8 mouse cellular contexts compared by ENCODE assay signal in genomic region chr11:75467512-75468215, GRCm38 (mm10). TPM values are rescaled to one million over a fixed set of nuclear protein-coding genes. Genes with fewer than 3 reads are reported as not detected.
DNase-seq lines count a peak whose midpoint lies in the region; ATAC-seq lines count a peak whose summit lies in the region.

No protein-coding gene starts in this region.

- H3K9ac ChIP-seq in forebrain, embryonic 16.5 days (replicated peaks; ENCODE audit: low read depth, low read length) = peak overlapping the region; percentile 41; the same call in 1 of the 2 replicates
- peak overlapping the region; percentile 61 for H3K9ac ChIP-seq in limb, embryonic 11.5 days (ENCODE audit: low read length)
- H3K9ac ChIP-seq in stomach, embryonic 14.5 days (replicated peaks; ENCODE audit: low read depth, low read length) = peak overlapping the region; percentile 61

- H3K4me3 ChIP-seq in forebrain, embryonic 16.5 days (replicated peaks; ENCODE audit: low read length) = peak overlapping the region; percentile 19
- peak overlapping the region; percentile 59 for H3K4me3 ChIP-seq in hindbrain, embryonic 10.5 days
- H3K4me3 ChIP-seq in limb, embryonic 11.5 days (ENCODE audit: low read depth, low read length) = peak overlapping the region; percentile 36
- peak overlapping the region; percentile 46 for H3K4me3 ChIP-seq in stomach, embryonic 14.5 days (ENCODE audit: low read depth, low read length)

- peak overlapping the region; percentile 46 for H3K4me2 ChIP-seq in forebrain, embryonic 16.5 days (ENCODE audit: low read length)
- H3K4me2 ChIP-seq in limb, embryonic 11.5 days (ENCODE audit: low read depth, severe bottlenecking) = peak overlapping the region; percentile 62
- H3K4me2 ChIP-seq in stomach, embryonic 14.5 days (replicated peaks; ENCODE audit: low read depth, low read length) = peak overlapping the region; percentile 78

- peaks cover 8% of the 10 kb centered on the region for H3K36me3 ChIP-seq in forebrain, embryonic 16.5 days (ENCODE audit: control insufficient read depth, insufficient read depth)
- peaks cover 16% of the 10 kb centered on the region for H3K36me3 ChIP-seq in hindbrain, embryonic 10.5 days
- peaks cover 3% of the 10 kb centered on the region; the same call in 1 of the 2 replicates for H3K36me3 ChIP-seq in limb, embryonic 11.5 days (ENCODE audit: control insufficient read depth, insufficient read depth, low read length)
- H3K36me3 ChIP-seq in stomach, embryonic 14.5 days (ENCODE audit: control insufficient read depth, insufficient read depth, low read length) = peaks cover 4% of the 10 kb centered on the region; the same call in 1 of the 2 replicates

- no peak for ATAC-seq in forebrain, embryonic 16.5 days
- ATAC-seq in limb, embryonic 11.5 days (ENCODE audit: insufficient number of reproducible peaks, low FRiP score, low TSS enrichment, low read depth) = no peak
- peak; percentile 78 for ATAC-seq in megakaryocyte-erythroid progenitor cell, adult 5-6 weeks (replicated peaks; ENCODE audit: low FRiP score, low TSS enrichment, poor library complexity, severe bottlenecking)
- peak; percentile 80 for ATAC-seq in stomach, embryonic 14.5 days (ENCODE audit: insufficient number of reproducible peaks, insufficient read depth, low FRiP score, low read depth)

- H3K27me3 ChIP-seq in forebrain, embryonic 16.5 days (replicated peaks; ENCODE audit: control insufficient read depth, insufficient read depth, low read length) = 0 out of 2 replicates have a peak, but pooled peaks cover 4% of the 10 kb centered on the region
- H3K27me3 ChIP-seq in hindbrain, embryonic 10.5 days (ENCODE audit: insufficient read depth, poor library complexity, severe bottlenecking) = peaks cover 3% of the 10 kb centered on the region; the same call in 1 of the 2 replicates
- no peaks in the 10 kb centered on the region for H3K27me3 ChIP-seq in limb, embryonic 11.5 days (ENCODE audit: control insufficient read depth, insufficient read depth, low read length)
- no peaks in the 10 kb centered on the region for H3K27me3 ChIP-seq in stomach, embryonic 14.5 days (ENCODE audit: control insufficient read depth, insufficient read depth, low read length)

- no peak overlapping the region for H3K27ac ChIP-seq in forebrain, embryonic 16.5 days (ENCODE audit: low read length)
- H3K27ac ChIP-seq in hindbrain, embryonic 10.5 days = peak overlapping the region; percentile 83
- no peak overlapping the region; the same call in 1 of the 2 replicates for H3K27ac ChIP-seq in limb, embryonic 11.5 days (replicated peaks; ENCODE audit: low read depth, low read length)
- no peak overlapping the region for H3K27ac ChIP-seq in stomach, embryonic 14.5 days (ENCODE audit: low read length)

- H3K9me3 ChIP-seq in forebrain, embryonic 16.5 days (ENCODE audit: control insufficient read depth, low read length) = peaks cover 4% of the 10 kb centered on the region
- peaks cover 4% of the 10 kb centered on the region for H3K9me3 ChIP-seq in hindbrain, embryonic 10.5 days
- H3K9me3 ChIP-seq in limb, embryonic 11.5 days (ENCODE audit: control insufficient read depth, low read length) = no peaks in the 10 kb centered on the region
- H3K9me3 ChIP-seq in stomach, embryonic 14.5 days (ENCODE audit: control insufficient read depth, low read depth, low read length) = no peaks in the 10 kb centered on the region

- 21% methylated on average over 19 of the region's 19 CpGs for WGBS in forebrain, embryonic 16.5 days
- WGBS in hindbrain, embryonic 10.5 days = 18% methylated on average over 19 of the region's 19 CpGs
- WGBS in limb, embryonic 11.5 days = 16% methylated on average over 19 of the region's 19 CpGs
- 16% methylated on average over 19 of the region's 19 CpGs for WGBS in stomach, embryonic 14.5 days

- peaks cover 7% of the 10 kb centered on the region for H3K4me1 ChIP-seq in forebrain, embryonic 16.5 days (replicated peaks; ENCODE audit: control insufficient read depth, insufficient read depth, low read length)
- peaks cover 27% of the 10 kb centered on the region for H3K4me1 ChIP-seq in hindbrain, embryonic 10.5 days (replicated peaks)
- peaks cover 11% of the 10 kb centered on the region for H3K4me1 ChIP-seq in limb, embryonic 11.5 days (ENCODE audit: control insufficient read depth, insufficient read depth, low read length)
- H3K4me1 ChIP-seq in stomach, embryonic 14.5 days (ENCODE audit: control insufficient read depth, insufficient read depth, low read length) = peaks cover 22% of the 10 kb centered on the region

- peak; percentile 67 to 69 for DNase-seq in urinary bladder, postnatal 4 days (ENCODE audit: low spot score in 2 of 2)
- no peak for DNase-seq in urinary bladder, postnatal 10 days (ENCODE audit: low spot score)
- DNase-seq in hindbrain, embryonic 10.5 days (ENCODE audit: low spot score) = peak; percentile 61
- DNase-seq in limb, embryonic 11.5 days (ENCODE audit: low spot score) = peak; percentile 60
- no peak for DNase-seq in layer of hippocampus, postnatal 36 days

RNA-seq across cellular contexts. Expression of gene Tlcd2, which starts 6.1 kb away (rescaled TPM):
- 1.4 and 1.6 TPM in 2 replicates for polyA plus RNA-seq in forebrain, embryonic 16.5 days (2015; fragmentation: Nextera tagmentation; extraction: Ambion mirVana)
- polyA plus RNA-seq in hindbrain, embryonic 10.5 days (2016; fragmentation: Nextera tagmentation; extraction: Ambion mirVana) = 11.7 and 12.4 TPM in 2 replicates
- polyA plus RNA-seq in limb, embryonic 11.5 days (2014; fragmentation: Nextera tagmentation; extraction: Ambion mirVana) = 10.4 and 11.3 TPM in 2 replicates
- total RNA-seq in megakaryocyte-erythroid progenitor cell, adult 5-6 weeks (2014; fragmentation: Nextera tagmentation) = 13.8 and 19.9 TPM in 2 replicates
- 9.5 and 14.7 TPM in 2 replicates for total RNA-seq in megakaryocyte-erythroid progenitor cell, adult 5-6 weeks (2017)
- 23.3 and 26.3 TPM in 2 replicates for polyA plus RNA-seq in stomach, embryonic 14.5 days (2014; fragmentation: Nextera tagmentation; extraction: Ambion mirVana)
- total RNA-seq in layer of hippocampus, postnatal 36 days (2021) = under 1 TPM; 0.40 to 0.85 TPM

RNA-seq across cellular contexts. Expression of gene Wdr81, which starts 13.1 kb away (rescaled TPM):
- 9.2 and 10.0 TPM in 2 replicates for polyA plus RNA-seq in forebrain, embryonic 16.5 days (2015; fragmentation: Nextera tagmentation; extraction: Ambion mirVana)
- 7.7 and 8.6 TPM in 2 replicates for polyA plus RNA-seq in hindbrain, embryonic 10.5 days (2016; fragmentation: Nextera tagmentation; extraction: Ambion mirVana)
- polyA plus RNA-seq in limb, embryonic 11.5 days (2014; fragmentation: Nextera tagmentation; extraction: Ambion mirVana) = 3.3 and 3.4 TPM in 2 replicates
- total RNA-seq in megakaryocyte-erythroid progenitor cell, adult 5-6 weeks (2014; fragmentation: Nextera tagmentation) = 24.6 and 32.2 TPM in 2 replicates
- 7.1 and 23.4 TPM in 2 replicates for total RNA-seq in megakaryocyte-erythroid progenitor cell, adult 5-6 weeks (2017)
- polyA plus RNA-seq in stomach, embryonic 14.5 days (2014; fragmentation: Nextera tagmentation; extraction: Ambion mirVana) = 4.6 and 5.1 TPM in 2 replicates
- 10 to 100 TPM; 20.6 to 22.6 TPM for total RNA-seq in layer of hippocampus, postnatal 36 days (2021)

RNA-seq across cellular contexts. Expression of gene Prpf8, which starts 19.0 kb away (rescaled TPM):
- 54.8 and 58.5 TPM in 2 replicates for polyA plus RNA-seq in forebrain, embryonic 16.5 days (2015; fragmentation: Nextera tagmentation; extraction: Ambion mirVana)
- polyA plus RNA-seq in hindbrain, embryonic 10.5 days (2016; fragmentation: Nextera tagmentation; extraction: Ambion mirVana) = 74.8 and 78.1 TPM in 2 replicates
- 111 and 123 TPM in 2 replicates for polyA plus RNA-seq in limb, embryonic 11.5 days (2014; fragmentation: Nextera tagmentation; extraction: Ambion mirVana)
- 160 and 198 TPM in 2 replicates for total RNA-seq in megakaryocyte-erythroid progenitor cell, adult 5-6 weeks (2014; fragmentation: Nextera tagmentation)
- total RNA-seq in megakaryocyte-erythroid progenitor cell, adult 5-6 weeks (2017) = 118 and 144 TPM in 2 replicates
- polyA plus RNA-seq in stomach, embryonic 14.5 days (2014; fragmentation: Nextera tagmentation; extraction: Ambion mirVana) = 79.7 and 79.8 TPM in 2 replicates
- 100 to 1,000 TPM; 126 to 130 TPM for total RNA-seq in layer of hippocampus, postnatal 36 days (2021)

RNA-seq across cellular contexts. Expression of gene Serpinf2, which starts 28.3 kb away (rescaled TPM):
- not detected in 2 replicates for polyA plus RNA-seq in forebrain, embryonic 16.5 days (2015; fragmentation: Nextera tagmentation; extraction: Ambion mirVana)
- polyA plus RNA-seq in hindbrain, embryonic 10.5 days (2016; fragmentation: Nextera tagmentation; extraction: Ambion mirVana) = 0.07 TPM in 1 of 2 replicates, not detected in the other
- polyA plus RNA-seq in limb, embryonic 11.5 days (2014; fragmentation: Nextera tagmentation; extraction: Ambion mirVana) = 0.52 TPM in 1 of 2 replicates, not detected in the other
- total RNA-seq in megakaryocyte-erythroid progenitor cell, adult 5-6 weeks (2014; fragmentation: Nextera tagmentation) = 1.3 TPM in 1 of 2 replicates, not detected in the other
- not detected in 2 replicates for total RNA-seq in megakaryocyte-erythroid progenitor cell, adult 5-6 weeks (2017)
- 14.9 and 17.2 TPM in 2 replicates for polyA plus RNA-seq in stomach, embryonic 14.5 days (2014; fragmentation: Nextera tagmentation; extraction: Ambion mirVana)
- total RNA-seq in layer of hippocampus, postnatal 36 days (2021) = under 1 TPM; 0.40 to 0.50 TPM

RNA-seq across cellular contexts. Expression of gene Rilp, which starts 42.2 kb away (rescaled TPM):
- 1.2 and 1.3 TPM in 2 replicates for polyA plus RNA-seq in forebrain, embryonic 16.5 days (2015; fragmentation: Nextera tagmentation; extraction: Ambion mirVana)
- polyA plus RNA-seq in hindbrain, embryonic 10.5 days (2016; fragmentation: Nextera tagmentation; extraction: Ambion mirVana) = 0.35 and 0.65 TPM in 2 replicates
- polyA plus RNA-seq in limb, embryonic 11.5 days (2014; fragmentation: Nextera tagmentation; extraction: Ambion mirVana) = 0.50 and 0.59 TPM in 2 replicates
- 1.5 TPM in 1 of 2 replicates, not detected in the other for total RNA-seq in megakaryocyte-erythroid progenitor cell, adult 5-6 weeks (2014; fragmentation: Nextera tagmentation)
- total RNA-seq in megakaryocyte-erythroid progenitor cell, adult 5-6 weeks (2017) = 0.72 TPM in 1 of 2 replicates, not detected in the other
- 0.32 and 0.60 TPM in 2 replicates for polyA plus RNA-seq in stomach, embryonic 14.5 days (2014; fragmentation: Nextera tagmentation; extraction: Ambion mirVana)
- 1 to 10 TPM in 1 of 2 experiments, under 1 TPM in 1; 0.90 to 1.3 TPM for total RNA-seq in layer of hippocampus, postnatal 36 days (2021)

Comparison
In these comparisons a context has a peak if more than half of its experiments do, and no peak if none do; other contexts are left out.
1. DNase-seq: peak in urinary bladder, postnatal 4 days (2 of 2), hindbrain, embryonic 10.5 days (single experiment) and limb, embryonic 11.5 days (single experiment); none in urinary bladder, postnatal 10 days (single experiment) and layer of hippocampus, postnatal 36 days (0 of 2).
2. ATAC-seq: peak in megakaryocyte-erythroid progenitor cell, adult 5-6 weeks (single experiment) and stomach, embryonic 14.5 days (single experiment); none in forebrain, embryonic 16.5 days (single experiment) and limb, embryonic 11.5 days (single experiment).
3. Peak in every context shown above with its lines, with median percentiles within 50 percentile points of each other: H3K4me2 ChIP-seq, H3K4me3 ChIP-seq and H3K9ac ChIP-seq.